Mouse (Mus musculus) embryonic fibroblast, embryonic 13.5 days (primary cell): ENCODE results near the gene Fam102a.

ENCODE experiments used
- CTCF ChIP-seq: IDR thresholded peaks from 2 replicates; pipeline ENCODE4 v1.5.1; 2011; ENCODE audit warnings: mild to moderate bottlenecking, control low read depth, low read length, moderate library complexity, borderline replicate concordance; ENCODE audit not compliant: insufficient read depth
- POLR2A ChIP-seq: IDR thresholded peaks from 2 replicates; pipeline ENCODE4 v1.6.1; 2011; ENCODE audit warnings: low read depth, mild to moderate bottlenecking, control low read depth, low read length, moderate library complexity

DNA sequence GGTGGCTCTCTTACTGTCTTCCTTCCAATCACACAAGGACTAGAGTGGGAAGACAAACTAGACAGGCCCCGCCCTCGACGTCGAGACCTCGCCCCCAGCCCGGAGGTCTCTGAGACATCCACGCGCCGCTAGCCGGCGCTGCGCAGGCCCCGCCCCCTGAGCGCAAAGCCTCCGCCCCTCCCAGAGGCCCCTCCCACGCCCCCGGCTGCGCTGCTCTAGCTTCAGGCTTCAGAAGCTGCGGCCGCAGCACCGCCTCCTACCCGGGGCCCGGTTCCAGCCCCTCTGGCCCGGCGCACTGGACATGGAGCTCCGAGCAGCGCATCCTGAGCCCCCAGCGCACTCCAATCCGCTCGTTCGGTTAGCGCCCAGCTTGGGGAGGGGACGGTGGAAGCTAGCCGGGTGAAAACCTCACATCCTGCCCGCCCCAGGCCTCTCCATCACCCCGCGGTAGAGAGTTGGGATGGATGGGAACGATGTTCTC is 51.8 kb downstream of the Fam102a start, which contains the start of gene St6galnac4:
- TF ChIP-seq POLR2A (peak; percentile 76), CTCF (no peak)
